Mouse (Mus musculus): ENCODE measurements around the gene Defb22. TPM values are rescaled to one million over a fixed set of nuclear protein-coding genes. Genes with fewer than 3 reads are reported as not detected.

The Defb22 gene
- not detected for total RNA-seq (2022)

DNA sequence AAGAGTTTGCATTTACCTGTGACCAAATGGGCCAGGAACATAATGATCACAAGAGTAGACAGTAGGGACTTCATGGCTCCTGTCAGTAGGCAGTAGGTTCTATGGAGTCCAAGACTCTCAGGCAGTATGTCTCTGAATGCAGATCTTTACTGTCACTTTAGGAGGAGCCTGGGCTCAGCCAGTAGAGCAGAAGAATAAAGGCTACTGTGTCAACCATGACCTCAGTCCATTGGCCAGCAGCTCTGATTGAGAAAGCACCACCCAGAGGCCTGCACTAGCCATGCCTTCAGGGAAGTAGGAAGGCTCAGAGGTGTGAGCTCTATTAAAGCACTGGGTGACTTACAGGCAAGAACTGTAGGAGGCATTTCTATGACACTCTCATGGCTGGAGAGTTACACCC lies at the start of gene Defb22:
Gene Defb22, minus strand, starts transcription at position 101 of the 400 bp plus-strand sequence.
- DNase-seq: no peak

DNA sequence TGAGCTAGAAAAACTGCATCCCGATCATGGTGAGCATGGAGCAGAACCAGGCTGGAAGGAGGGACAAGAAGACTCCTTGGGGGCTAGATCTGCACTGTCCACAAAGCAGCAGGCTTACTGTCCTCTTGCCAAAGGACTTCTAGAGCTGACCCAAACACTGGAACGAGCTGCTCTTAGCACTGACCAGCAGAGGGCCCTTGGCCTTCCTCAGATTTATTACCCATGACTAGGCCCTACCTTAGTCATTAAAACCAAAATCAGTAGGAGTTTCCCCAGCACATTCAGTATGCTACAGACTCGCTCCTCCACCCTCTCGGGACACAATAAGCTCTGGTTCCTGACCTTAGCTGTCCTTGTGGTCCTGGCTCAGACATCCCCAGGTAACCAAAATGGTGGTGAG lies 28.0 kb upstream of the Defb22 start, which contains the start of gene Defb28:
Gene Defb28, plus strand, starts transcription at position 275 of the 400 bp plus-strand sequence.
- DNase-seq: peak; percentile 33

DNA sequence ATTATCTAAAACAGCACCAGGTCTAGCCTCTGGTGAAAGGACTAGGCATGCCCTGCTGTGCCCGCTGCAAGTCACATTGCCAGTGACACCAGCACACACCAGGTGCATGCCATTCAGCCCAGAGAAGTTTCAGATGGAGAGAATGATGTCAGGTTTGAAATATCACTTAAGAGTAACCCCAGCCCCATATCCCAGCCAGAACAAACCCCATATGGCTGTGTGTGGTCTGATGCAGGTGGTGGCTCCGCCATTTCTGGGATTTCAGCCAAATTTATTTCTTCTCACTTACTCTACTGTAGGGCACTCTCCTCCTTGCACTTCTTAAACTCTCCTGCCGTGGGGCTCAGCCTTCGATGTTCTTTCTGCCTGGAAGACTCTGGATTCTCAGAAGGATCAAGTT lies 26.1 kb upstream of the Defb22 start:
- DNase-seq: no peak

DNA sequence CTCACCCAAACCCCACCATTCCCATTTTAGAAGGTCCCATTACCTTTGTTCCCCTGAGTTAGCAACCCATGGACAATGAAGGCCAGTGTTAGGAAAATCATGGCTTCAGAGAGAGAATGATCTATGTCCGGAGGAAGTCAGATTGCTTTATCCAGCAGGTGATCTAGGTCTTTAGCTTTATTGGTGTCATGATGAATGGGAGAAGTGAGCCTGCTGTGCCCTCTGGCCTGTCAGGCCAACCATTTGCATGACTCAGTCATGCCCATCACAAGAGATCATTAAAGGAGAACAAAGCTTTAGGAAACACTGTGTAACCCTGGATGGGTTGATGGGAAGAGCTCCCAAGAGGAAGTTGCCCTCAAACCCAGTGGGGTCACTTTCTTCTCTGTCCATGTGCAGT lies 21.7 kb upstream of the Defb22 start, which contains the start of gene Defb26:
Gene Defb26, minus strand, starts transcription at position 101 of the 400 bp plus-strand sequence.
- DNase-seq: no peak

DNA sequence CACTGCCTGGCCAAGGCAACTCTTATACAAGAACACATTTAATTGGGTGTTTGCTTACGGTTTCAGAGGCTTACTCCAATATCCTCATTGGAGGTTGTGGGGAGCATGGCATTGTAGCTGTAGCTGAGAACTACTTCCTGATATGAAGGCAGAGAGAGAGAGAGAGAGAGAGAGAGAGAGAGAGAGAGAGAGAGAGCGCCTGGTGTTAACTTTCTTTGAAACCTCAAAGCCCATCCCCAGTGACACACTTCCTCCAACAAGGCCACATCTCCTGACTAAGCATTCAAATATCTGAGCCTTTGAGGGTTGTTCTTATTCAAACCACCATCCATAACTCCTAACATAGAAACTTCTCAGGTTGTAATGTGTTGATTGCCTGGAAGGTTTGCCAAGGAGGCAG lies 14.0 kb upstream of the Defb22 start:
- DNase-seq: no peak

DNA sequence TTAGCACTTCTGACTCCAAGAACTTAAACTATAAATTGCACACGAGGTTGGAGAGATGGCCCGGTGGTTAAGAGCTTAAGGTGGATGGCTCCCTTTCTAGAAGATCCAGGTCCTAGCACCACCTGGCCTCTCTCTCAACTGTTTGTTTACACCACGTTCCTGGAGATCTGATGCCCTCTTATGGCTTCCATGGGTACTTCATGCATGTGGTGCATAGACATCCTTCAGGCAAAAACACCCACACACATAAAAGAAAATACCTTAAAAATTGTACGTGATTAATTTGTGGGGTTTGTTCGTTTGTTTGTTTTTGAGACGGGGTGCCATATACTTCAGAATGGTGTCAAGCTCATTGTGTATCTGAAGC lies 10.9 kb upstream of the Defb22 start:
- DNase-seq: no peak

DNA sequence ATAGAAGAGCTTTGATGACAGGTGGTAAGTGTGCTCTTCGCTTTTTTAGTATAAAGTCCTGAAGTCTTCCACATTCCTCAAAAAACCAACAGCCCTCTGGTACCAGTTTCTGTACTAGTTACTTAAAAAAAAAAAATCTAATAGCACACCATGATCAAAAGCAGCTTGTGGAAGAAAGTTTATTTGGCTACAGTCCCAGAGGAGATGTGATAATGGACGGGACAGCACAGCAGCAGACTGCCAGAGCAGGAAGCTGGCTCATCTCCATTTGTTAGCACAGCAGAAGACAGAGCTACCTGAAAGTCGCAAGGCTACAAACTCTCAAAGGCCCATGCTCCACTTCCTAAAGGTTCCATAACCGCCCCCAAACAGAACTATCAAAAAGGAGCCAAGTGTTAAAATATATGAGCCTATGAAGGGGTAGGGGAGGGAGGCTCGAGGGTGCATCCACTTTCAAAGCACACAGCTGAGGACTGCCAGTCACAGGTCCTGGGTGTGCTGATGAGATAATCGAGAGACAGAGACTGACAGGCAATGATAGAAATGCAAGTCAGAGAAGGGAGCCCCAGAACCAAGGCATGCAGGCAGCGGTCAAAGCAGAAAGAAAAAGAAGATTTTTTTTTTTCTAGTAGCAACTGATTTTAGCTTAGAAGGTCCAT lies 10.4 kb upstream of the Defb22 start:
- no peak for DNase-seq

DNA sequence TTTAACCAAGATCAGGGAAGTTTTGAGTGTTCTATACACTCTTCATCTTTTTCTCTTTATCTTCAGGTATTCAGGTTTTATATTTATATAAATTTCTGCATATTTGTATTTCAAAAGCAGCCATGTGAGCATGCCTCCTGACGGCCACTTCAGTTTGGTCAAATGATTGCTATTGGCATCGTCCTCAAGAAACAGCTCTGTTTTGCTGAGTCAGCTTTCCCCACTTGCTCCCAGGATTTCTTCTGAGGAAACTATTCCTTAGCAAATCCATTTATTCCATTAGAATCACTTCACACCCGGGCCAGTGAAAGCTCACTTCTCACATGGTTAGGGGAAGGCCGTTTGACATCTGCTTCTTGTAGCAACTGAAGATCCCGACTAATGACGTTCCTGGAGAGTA lies 8.1 kb upstream of the Defb22 start:
- no peak for DNase-seq

DNA sequence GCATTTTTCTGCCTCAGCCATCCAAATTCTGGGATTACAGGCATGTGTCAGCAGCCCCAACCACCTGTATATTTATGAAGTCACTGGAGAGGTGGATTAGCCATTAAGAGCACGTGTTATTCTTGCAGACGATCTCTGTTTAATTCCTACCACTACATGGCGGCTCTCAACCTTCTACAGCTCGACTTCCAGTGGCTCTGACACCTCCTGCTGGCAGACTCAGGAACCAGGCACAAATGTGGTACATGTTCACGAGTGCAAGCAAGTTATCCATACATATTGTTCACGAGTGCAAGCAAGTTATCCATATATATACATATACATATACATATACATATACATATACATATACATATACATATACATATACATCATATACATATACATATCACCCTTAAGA lies 3.2 kb upstream of the Defb22 start:
- DNase-seq: no peak

DNA sequence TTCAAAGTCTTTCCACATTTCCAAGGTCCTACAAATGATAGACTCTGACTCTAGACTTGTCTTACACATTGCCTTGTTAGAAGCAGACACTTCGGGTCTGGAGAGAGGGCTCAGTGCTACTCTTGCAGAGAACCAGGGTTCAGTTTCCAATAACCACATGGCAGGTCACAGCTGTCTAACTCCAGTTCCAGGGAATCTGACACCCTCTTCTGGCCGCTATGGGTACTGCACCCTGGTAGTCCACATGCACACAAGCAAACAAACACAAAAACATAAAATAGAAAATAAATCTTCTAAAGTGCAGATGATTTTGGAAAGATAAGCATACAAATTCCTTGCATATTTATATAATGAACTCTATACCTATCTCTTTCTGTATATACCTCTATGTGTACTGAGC lies 2.9 kb downstream of the Defb22 start:
- no peak for DNase-seq

DNA sequence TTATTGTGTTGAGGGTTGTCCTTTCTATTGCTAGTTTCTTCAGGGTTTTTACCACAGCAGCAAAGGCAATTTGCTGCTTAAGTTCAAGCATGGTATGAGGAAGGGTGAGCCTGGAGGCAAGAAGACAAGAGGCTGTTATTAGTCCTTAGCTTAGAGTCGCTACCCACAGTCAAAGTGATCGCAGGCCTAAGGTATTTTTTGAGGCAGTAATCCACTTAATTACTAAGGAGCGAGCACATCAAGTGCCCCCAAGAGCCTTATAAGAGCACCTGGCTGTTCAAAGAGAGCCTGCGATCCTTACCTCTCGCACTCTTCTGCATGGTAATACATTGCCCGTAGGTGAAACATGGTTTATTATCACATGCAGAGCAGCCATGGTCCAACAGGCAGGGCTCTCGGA lies 8.2 kb downstream of the Defb22 start:
- no peak for DNase-seq

DNA sequence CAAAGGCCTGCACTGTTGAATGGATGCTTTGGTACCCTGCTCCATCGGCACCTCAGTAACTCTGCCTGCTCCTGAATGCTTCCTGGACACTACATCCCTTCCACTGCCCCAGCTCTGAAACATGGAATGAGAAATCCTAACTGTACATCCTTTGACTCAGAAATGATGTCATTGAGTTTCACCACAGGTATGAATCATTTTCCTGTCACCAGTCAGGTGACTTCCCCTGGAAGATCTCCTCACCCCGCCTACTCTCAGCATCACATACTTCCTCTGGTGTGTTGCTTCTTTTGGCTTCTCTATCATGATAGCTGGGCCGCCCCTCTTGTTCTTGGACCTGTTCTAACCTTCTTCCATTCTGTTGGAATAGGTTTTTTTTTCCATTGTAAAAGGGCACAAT lies 9.1 kb downstream of the Defb22 start:
- DNase-seq: no peak

DNA sequence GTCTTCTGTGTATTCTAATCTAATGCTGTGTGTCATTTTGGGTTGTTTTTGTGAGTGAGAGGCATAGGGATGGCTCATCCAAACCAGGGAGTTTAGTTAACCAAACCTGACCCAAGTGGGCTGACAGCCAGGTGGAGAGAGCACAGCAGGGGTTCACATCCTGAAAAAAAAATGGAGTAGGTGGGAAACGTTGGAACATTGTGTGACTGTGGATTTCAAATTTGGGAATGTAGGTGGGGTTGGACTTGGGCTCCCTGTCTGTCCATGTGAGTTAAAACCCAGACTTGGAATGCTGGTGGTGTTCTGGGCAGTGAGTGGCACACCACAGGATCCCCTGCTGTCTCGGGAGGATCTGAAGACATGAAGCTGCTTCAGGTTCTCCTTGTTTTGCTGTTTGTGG lies 13.2 kb downstream of the Defb22 start, which contains the start of gene Defb20:
Gene Defb20, plus strand, starts transcription at position 301 of the 400 bp plus-strand sequence.
- no peak for DNase-seq

DNA sequence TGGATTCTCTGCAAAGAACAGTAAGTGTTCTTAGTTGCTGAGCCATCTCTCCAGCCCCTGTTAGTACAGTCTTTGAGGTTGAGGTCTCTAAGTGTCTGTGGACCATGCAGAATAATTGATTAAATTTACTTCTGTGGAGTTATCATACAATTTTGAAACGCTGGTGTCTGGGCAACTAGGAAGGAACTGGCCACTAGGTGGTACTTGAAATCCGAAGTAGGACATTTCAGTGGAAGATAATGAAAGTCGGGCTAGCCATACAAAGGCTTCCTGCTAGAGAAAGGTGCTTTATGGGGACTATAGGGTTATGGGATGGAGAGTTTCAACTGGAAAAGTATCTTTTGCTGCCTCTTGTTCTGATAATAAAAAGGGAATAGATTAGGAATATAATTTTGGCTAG lies 17.5 kb downstream of the Defb22 start:
- DNase-seq: no peak

DNA sequence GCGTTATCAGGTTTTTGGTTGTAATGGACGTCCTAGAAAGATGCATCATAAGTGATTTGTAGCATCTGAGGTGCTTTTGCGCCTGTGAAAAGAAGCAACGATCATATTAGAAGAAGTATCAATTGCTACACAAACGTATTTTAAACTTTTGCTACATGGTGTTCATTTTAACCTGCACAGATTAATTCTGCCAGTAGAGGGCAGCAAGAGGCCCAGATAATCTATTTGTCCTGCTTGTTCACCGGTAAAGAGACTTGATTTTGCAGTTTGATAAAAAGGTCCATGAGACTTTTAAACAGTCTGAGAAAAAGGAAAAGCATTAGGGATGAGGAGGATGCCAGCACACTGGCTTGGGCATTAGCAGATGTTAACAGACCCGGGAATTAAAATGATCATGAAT lies 19.0 kb downstream of the Defb22 start:
- peak; percentile 3 for DNase-seq

DNA sequence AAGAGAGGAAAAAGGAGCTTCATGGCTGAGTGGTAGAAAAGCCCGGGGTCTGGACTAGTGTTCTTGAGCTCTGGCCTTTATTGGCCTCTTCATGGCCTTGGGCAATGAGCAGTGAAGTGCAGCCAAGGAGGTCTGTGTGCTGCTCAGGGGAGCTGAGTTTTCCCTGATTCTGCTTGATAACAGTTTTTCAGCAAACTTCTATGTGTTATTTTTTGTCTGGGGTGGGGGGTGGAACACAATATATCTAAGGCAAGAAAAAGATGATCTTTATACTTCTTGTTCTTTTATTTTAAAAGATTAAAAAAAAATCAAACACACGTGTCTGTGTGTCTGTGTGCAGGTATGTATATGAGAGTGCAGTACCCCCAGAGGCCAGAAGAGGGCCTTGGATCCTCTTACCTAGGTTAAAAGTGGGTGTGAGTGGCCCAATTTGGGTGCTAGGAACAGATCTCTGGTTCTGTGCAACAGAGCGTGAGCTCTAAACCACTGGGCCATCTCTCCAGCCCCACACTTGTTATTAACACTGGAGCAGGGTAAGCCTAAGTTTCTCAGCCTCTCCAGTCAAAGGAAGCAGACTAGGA lies 25.3 kb downstream of the Defb22 start, which contains the start of gene Defb23:
Gene Defb23, minus strand, starts transcription at position 51 of the 581 bp plus-strand sequence.
- no peak for DNase-seq

DNA sequence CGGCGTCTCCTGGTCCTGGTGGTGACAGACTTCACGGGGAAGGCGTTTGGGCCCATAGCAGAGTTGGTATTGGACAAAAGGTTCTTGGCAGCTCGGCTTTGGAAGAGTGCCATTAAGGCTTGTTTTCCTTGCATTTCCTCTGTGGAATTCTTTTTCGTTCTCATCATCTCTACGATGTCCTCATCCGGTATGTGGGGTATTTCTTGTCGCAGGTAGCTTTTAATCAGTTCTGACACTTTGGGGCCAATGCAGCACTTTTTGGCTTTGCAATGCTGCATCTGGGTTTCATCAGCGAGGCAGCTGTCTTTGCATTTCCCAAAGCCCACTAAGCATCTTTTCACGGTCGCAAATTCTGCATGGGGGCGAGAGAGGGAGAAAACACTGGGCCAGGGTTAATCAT lies 30.7 kb downstream of the Defb22 start:
- no peak for DNase-seq

DNA sequence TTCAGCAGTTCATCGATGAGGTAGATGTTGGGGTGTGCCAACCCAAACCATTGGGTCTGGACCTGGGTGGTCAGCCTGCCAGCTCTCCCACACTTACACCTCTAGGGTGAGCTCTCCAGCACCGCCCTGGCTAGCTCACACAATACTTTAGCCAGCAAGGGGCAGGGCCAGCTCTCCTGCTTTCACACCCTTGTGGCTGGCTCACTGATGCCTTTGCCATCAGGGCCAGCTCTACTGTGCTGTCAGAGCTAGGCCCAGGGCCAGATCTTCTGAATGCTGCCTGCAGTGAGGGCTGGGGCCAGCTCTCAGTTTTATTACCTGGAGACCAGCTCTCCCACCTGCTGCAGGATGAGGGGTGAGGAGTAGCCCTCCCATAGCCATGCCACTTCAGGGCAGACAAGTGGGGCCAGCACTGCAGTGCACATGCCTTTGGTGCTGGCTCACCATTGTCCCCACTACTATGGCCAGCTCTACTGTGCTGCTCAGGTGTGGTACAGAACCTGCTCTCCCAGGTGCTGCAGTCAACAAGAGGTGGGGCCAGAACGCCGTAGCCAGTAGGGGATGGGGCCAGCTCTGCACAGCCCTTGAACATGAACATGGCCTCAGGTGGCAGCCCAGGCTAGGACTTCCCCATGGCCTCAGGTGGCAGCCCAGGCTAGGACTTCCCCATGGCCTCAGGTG lies 37.7 kb downstream of the Defb22 start:
- no peak for DNase-seq

DNA sequence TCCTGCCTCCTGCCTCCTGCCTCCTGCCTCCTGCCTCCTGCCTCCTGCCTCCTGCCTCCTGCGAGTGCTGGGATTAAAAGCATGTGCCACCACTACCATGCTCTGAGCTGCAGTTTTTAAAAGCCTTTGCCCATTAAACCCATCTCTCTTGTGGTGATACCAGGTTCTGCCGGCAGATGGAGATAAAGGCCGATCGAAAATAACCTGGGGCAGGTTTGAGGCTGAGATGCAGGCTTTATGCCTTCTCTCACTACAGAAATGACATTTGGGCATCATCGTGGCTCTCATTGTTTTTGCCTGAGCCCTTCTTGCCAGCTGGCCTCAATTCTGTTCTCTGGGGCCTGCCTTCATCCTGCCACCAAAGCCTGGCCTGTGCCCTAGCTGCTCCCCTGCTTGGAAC lies 39.7 kb downstream of the Defb22 start:
- no peak for DNase-seq

DNA sequence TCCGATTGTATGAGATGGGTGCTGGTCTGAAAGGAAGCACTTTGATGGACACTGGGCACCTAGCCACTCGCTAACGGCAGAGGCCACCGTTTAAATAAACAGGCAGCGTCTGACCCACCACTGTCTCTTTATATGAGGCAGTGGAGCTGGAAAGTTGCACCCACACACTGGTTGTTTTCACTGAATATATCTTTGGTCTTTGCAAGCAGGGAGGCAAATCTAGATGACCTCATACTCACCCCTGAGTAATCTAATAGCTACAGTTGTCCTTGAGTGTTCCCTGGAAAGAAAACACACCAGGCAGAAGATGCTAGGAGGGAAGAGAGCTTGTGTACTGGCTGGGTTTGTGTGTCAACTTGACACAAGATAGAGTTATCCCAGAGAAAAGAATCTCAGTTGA lies 42.5 kb downstream of the Defb22 start:
- DNase-seq: no peak

DNA sequence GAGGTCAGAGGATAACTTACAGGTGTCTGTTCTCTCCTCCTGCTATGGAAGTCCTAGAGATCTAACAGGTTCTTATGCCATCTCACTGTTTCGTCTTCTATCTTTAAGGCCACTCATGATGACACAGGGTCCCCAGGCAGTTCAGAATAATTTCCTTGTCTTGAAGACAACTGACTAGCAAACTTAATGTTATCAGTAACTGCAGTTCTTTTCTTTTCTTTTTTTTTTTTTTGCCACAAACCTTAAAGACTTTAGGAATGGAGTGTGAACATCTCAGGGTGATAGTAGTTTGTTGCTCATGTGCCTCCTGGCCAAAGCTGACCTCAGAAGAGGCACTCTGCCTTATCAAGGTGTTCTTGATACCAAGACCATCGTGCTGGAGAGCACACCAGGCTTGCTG lies 43.3 kb downstream of the Defb22 start:
- DNase-seq: no peak

DNA sequence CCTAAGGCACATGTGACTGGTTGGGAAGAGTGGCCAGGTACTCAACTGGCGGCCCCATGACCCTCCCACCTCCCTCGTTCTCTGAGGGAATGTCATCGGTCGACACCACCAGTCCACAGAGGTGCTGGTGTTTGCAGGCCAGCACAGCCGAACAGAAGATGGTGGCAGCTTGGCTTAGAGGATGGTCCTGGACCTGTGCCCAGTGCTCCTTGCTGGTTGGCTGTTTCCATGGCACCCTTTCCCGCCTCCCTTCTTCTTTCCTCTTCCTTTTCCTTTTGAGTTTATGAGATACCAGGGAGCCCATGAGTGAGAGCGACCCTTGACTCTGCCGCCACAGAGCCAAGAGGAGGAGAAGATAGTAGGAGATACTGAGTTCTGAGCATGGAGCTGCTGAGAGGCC lies 46.7 kb downstream of the Defb22 start:
- no peak for DNase-seq

DNA sequence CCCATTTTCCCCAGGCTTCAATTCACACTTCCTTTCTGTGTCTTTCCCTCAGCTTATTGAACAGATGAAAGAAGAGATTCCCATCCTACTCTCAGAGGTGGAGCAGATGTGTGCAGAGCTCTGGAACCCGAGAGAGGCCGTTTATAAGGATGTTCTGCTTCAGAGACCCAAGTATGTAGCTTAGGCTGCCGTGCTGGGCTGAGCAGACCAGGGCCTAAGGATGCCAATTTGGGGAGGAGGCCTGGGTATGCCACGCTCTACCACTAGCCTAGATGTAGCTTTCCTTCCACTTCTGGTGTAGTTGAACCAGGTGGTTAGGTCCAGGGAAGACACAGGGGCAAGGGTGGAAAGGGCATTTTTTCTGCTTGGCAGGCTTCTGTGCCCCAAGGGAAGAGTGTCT lies 47.6 kb downstream of the Defb22 start:
- DNase-seq: no peak

DNA sequence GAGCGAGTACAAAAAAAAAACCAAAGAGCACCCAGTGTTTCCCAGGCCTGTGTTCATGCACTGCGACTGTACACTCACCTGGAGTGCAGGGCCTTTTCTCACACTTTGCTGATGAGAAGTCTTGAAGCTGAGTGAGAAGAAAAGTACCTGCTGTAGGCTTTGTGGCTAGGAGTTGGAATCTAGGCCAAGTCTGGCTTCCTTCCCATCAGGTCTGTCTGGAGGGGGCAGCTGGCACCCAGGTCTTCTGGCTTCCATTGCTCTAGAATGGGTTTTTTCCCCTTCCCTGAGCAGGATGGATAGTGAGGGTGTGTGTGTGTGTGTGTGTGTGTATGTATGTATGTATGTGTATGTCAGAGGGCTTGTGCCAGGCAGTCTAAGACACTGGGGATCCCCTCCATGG lies 50.1 kb downstream of the Defb22 start:
- no peak for DNase-seq
